Mouse (Mus musculus): ENCODE results near the gene Tshz2.

DNA sequence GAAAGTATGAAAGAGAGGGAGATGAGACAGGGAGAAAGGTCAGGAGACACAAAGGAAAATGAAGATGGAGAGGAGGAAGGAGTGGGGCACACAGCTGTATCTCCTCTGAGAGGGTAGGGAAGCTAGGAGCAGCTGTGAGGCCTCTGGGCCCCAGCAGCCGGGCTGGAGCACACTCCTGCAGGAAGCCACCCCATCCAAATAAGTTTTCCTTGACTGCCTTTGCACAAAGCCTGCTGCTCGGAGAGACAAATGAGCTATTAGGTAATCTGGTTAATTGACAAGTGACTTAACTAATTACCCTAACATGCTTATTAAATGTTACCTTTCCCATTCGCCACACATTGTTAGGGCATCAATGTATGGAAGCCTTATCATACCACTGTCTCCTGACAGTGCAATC, 159.9 kb downstream of the Tshz2 start:
- TF ChIP-seq CTCF (IDR thresholded peaks at IDR 0.05; ENCODE audit: insufficient read depth, low read length) (no peak), POLR2A (IDR thresholded peaks at IDR 0.05; ENCODE audit: borderline replicate concordance, extremely low read depth, low read depth, low read length) (no peak)

Data from lung, adult 2 months (tissue).